In genomic region chr7:123405619-123406018, GRCm38 (mm10) we compare ENCODE assay signal across 14 mouse cellular contexts. TPM values are rescaled to one million over a fixed set of nuclear protein-coding genes. Genes with fewer than 3 reads are reported as not detected.
A peak's percentile ranks its signal among the peaks of the same experiment; 100 is the strongest.
DNase-seq lines count a peak whose midpoint lies in the region; ATAC-seq and TF ChIP-seq lines count a peak whose summit lies in the region.
"Had no signal": no experiment of that assay in that cellular context is flagged by ENCODE, and none has a peak within 500 bp of the region (broad histone marks: within the 10 kb centered on the region; RNA-seq: fewer than 3 reads in every experiment).

No protein-coding gene starts in this region.

- peaks cover 15% of the 10 kb centered on the region; the same call in 1 of the 2 replicates for H3K36me3 ChIP-seq in heart, postnatal 0 days (replicated peaks; ENCODE audit: control insufficient read depth, insufficient read depth, low read length)
- peaks cover 6% of the 10 kb centered on the region for H3K36me3 ChIP-seq in myocyte (ENCODE audit: control insufficient read depth, insufficient read depth)
- H3K36me3 ChIP-seq in neural tube, embryonic 15.5 days: peaks cover 55% of the 10 kb centered on the region

- no peak overlapping the region for H3K9ac ChIP-seq in heart, postnatal 0 days (replicated peaks; ENCODE audit: low read depth, low read length)
- no peak overlapping the region for H3K9ac ChIP-seq in neural tube, embryonic 15.5 days (replicated peaks)
- H3K9ac ChIP-seq: forebrain, embryonic 12.5 days had no signal

- H3K4me1 ChIP-seq in heart, postnatal 0 days (ENCODE audit: control insufficient read depth, insufficient read depth): peaks cover 4% of the 10 kb centered on the region; the same call in 1 of the 2 replicates
- H3K4me1 ChIP-seq in neural tube, embryonic 15.5 days: no peaks in the 10 kb centered on the region
- H3K4me1 ChIP-seq: embryonic facial prominence, embryonic 10.5 days; forebrain, embryonic 12.5 days had no signal

- peak; percentile 7 to 8 for DNase-seq in gastrocnemius, adult 8-10 months (ENCODE audit: low spot score in 2 of 2)
- no peak for DNase-seq in gastrocnemius, postnatal 10 days
- DNase-seq in adipocyte (ENCODE audit: low spot score): peak; percentile 5
- peak; percentile 55 for DNase-seq in heart, postnatal 0 days (ENCODE audit: low spot score)
- DNase-seq in adrenal gland, postnatal 14 days: no peak
- no peak for DNase-seq in layer of hippocampus, postnatal 10 days (ENCODE audit: low spot score in 2 of 2)
- DNase-seq: cerebellum, adult 9-11 months; kidney, postnatal 36 days; lung, adult 2 months had no signal

- H3K27ac ChIP-seq in heart, postnatal 0 days (ENCODE audit: low read depth): peak overlapping the region; percentile 4; the same call in 1 of the 2 replicates
- no peak overlapping the region for H3K27ac ChIP-seq in neural tube, embryonic 15.5 days (replicated peaks)
- H3K27ac ChIP-seq: embryonic facial prominence, embryonic 10.5 days; forebrain, embryonic 12.5 days had no signal

- no peak overlapping the region for H3ac ChIP-seq in myocyte (ENCODE audit: control insufficient read depth, insufficient read length)

- no peak for TF ChIP-seq EP300 in heart, postnatal 0 days (IDR thresholded peaks at IDR 0.05; ENCODE audit: low read depth)

- no peak overlapping the region for H3K4me3 ChIP-seq in heart, postnatal 0 days (ENCODE audit: low read depth, low read length)
- no peak overlapping the region for H3K4me3 ChIP-seq in myocyte
- H3K4me3 ChIP-seq in neural tube, embryonic 15.5 days (replicated peaks): no peak overlapping the region
- H3K4me3 ChIP-seq: embryonic facial prominence, embryonic 10.5 days; forebrain, embryonic 12.5 days had no signal

- WGBS in heart, postnatal 0 days: 14% methylated on average over 3 of the region's 3 CpGs
- 85% methylated on average over 3 of the region's 3 CpGs for WGBS in neural tube, embryonic 15.5 days

- TF ChIP-seq POLR2A in myocyte (IDR thresholded peaks at IDR 0.05; ENCODE audit: insufficient read length, low read depth): no peak

- H3K4me2 ChIP-seq in heart, postnatal 0 days (ENCODE audit: low read depth, low read length): no peak overlapping the region
- H3K4me2 ChIP-seq in myocyte (ENCODE audit: low read depth): peak overlapping the region; percentile 34
- no peak overlapping the region for H3K4me2 ChIP-seq in neural tube, embryonic 15.5 days
- H3K4me2 ChIP-seq: forebrain, embryonic 12.5 days had no signal

- no peaks in the 10 kb centered on the region for H3K27me3 ChIP-seq in heart, postnatal 0 days (ENCODE audit: control insufficient read depth, insufficient read depth, low read length)
- no peaks in the 10 kb centered on the region for H3K27me3 ChIP-seq in myocyte (ENCODE audit: control insufficient read depth, insufficient read depth, insufficient read length)
- no peaks in the 10 kb centered on the region for H3K27me3 ChIP-seq in neural tube, embryonic 15.5 days (replicated peaks)
- H3K27me3 ChIP-seq: forebrain, embryonic 12.5 days had no signal

- TF ChIP-seq CTCF in heart, postnatal 0 days (IDR thresholded peaks at IDR 0.05; ENCODE audit: low read depth): no peak

- H3K79me2 ChIP-seq in myocyte (ENCODE audit: control insufficient read depth, insufficient read depth): no peaks in the 10 kb centered on the region

- ATAC-seq in heart, postnatal 0 days (ENCODE audit: insufficient read depth, low read depth): peak; percentile 84
- ATAC-seq in neural tube, embryonic 15.5 days (ENCODE audit: low FRiP score): no peak
- ATAC-seq: CD4-positive, CD25-positive, alpha-beta regulatory T cell, adult 4 months had no signal

- H3K9me3 ChIP-seq in heart, postnatal 0 days (replicated peaks; ENCODE audit: control insufficient read depth, low read length): no peaks in the 10 kb centered on the region
- no peaks in the 10 kb centered on the region for H3K9me3 ChIP-seq in neural tube, embryonic 15.5 days (replicated peaks)
- H3K9me3 ChIP-seq: embryonic facial prominence, embryonic 10.5 days; forebrain, embryonic 12.5 days had no signal

TF ChIP-seq in myocyte, 11 proteins besides CTCF, POLR2A, EP300 and RAD21:
- TF ChIP-seq TCF3 (IDR thresholded peaks at IDR 0.05; ENCODE audit: insufficient read length, low read depth): no peak
- no peak for TF ChIP-seq REST (IDR thresholded peaks at IDR 0.05; ENCODE audit: insufficient read depth, insufficient read length)
- peak; percentile 56 for TF ChIP-seq USF1 (IDR thresholded peaks at IDR 0.05; ENCODE audit: low read depth)
- TF ChIP-seq E2F4 (IDR thresholded peaks at IDR 0.05; ENCODE audit: insufficient read depth): no peak
- TF ChIP-seq SRF (IDR thresholded peaks at IDR 0.05; ENCODE audit: control insufficient read depth, insufficient read length, low read depth): no peak
- peak in 2 of 3 experiments; percentile 50 to 71 for TF ChIP-seq MYOG (IDR thresholded peaks at IDR 0.05; ENCODE audit: control insufficient read depth in 1 of 3, insufficient read depth in 1 of 3, insufficient read length in 2 of 3, low read depth in 2 of 3)
- no peak for TF ChIP-seq POLR2AphosphoS2 (IDR thresholded peaks at IDR 0.05; ENCODE audit: insufficient read length, low read depth)
- TF ChIP-seq MAX (IDR thresholded peaks at IDR 0.05; ENCODE audit: low read depth): no peak
- peak; percentile 0 for TF ChIP-seq TCF12 (IDR thresholded peaks at IDR 0.05; ENCODE audit: insufficient read depth, poor library complexity, severe bottlenecking)
- no peak for TF ChIP-seq CEBPB (IDR thresholded peaks at IDR 0.05; ENCODE audit: insufficient read depth, poor library complexity, severe bottlenecking)
- TF ChIP-seq MYOD1 (IDR thresholded peaks at IDR 0.05; ENCODE audit: control insufficient read depth in 1 of 3, insufficient read length in 2 of 3, low read depth in 2 of 3): peak in 2 of 3 experiments; percentile 50 to 62

RNA-seq across cellular contexts. Expression of gene Arhgap17, which starts 35.9 kb away (rescaled TPM):
- 10 to 100 TPM; 11.8 to 17.7 (median 15.4) TPM for total RNA-seq in gastrocnemius, adult 8-10 months (2022)
- 10 to 100 TPM; 18.6 to 31.9 TPM for total RNA-seq in gastrocnemius, postnatal 10 days (2021)
- total RNA-seq in heart, postnatal 0 days (2014; rRNA removed; ENCODE audit: low replicate concordance): 8.9 and 11.4 TPM in 2 replicates
- polyA plus RNA-seq in heart, postnatal 0 days (2015; fragmentation: Nextera tagmentation; extraction: Ambion mirVana): 6.4 and 7.1 TPM in 2 replicates
- polyA plus RNA-seq in myocyte (2012; fragmentation: generic; extraction: Trizol): 18.0 TPM
- total RNA-seq in adrenal gland, postnatal 14 days (2021): 43.7 and 47.7 TPM in 2 replicates
- 8.7 and 12.8 TPM in 2 replicates for polyA plus RNA-seq in neural tube, embryonic 15.5 days (2015; fragmentation: Nextera tagmentation; extraction: Ambion mirVana)
- 10 to 100 TPM; 16.6 to 27.2 TPM for total RNA-seq in layer of hippocampus, postnatal 10 days (2021)

RNA-seq across cellular contexts. Expression of gene Lcmt1, which starts 36.0 kb away (rescaled TPM):
- total RNA-seq in gastrocnemius, adult 8-10 months (2022): 10 to 100 TPM; 29.4 to 35.5 (median 30.3) TPM
- 10 to 100 TPM; 29.4 to 29.7 TPM for total RNA-seq in gastrocnemius, postnatal 10 days (2021)
- total RNA-seq in heart, postnatal 0 days (2014; rRNA removed; ENCODE audit: low replicate concordance): 12.4 and 14.7 TPM in 2 replicates
- 36.2 and 38.6 TPM in 2 replicates for polyA plus RNA-seq in heart, postnatal 0 days (2015; fragmentation: Nextera tagmentation; extraction: Ambion mirVana)
- polyA plus RNA-seq in myocyte (2012; fragmentation: generic; extraction: Trizol): 28.4 TPM
- total RNA-seq in adrenal gland, postnatal 14 days (2021): 23.2 and 26.2 TPM in 2 replicates
- polyA plus RNA-seq in neural tube, embryonic 15.5 days (2015; fragmentation: Nextera tagmentation; extraction: Ambion mirVana): 94.8 and 104 TPM in 2 replicates
- total RNA-seq in layer of hippocampus, postnatal 10 days (2021): 10 to 100 TPM; 86.6 to 87.0 TPM

RNA-seq across cellular contexts. Expression of gene Aqp8, which starts 56.5 kb away (rescaled TPM):
- total RNA-seq in gastrocnemius, adult 8-10 months (2022): not detected
- not detected for total RNA-seq in gastrocnemius, postnatal 10 days (2021)
- total RNA-seq in heart, postnatal 0 days (2014; rRNA removed; ENCODE audit: low replicate concordance): 2.9 TPM in 1 of 2 replicates, not detected in the other
- polyA plus RNA-seq in heart, postnatal 0 days (2015; fragmentation: Nextera tagmentation; extraction: Ambion mirVana): 0.92 and 1.0 TPM in 2 replicates
- polyA plus RNA-seq in myocyte (2012; fragmentation: generic; extraction: Trizol): not detected
- 0.41 and 3.9 TPM in 2 replicates for total RNA-seq in adrenal gland, postnatal 14 days (2021)
- 0.15 TPM in 1 of 2 replicates, not detected in the other for polyA plus RNA-seq in neural tube, embryonic 15.5 days (2015; fragmentation: Nextera tagmentation; extraction: Ambion mirVana)
- not detected for total RNA-seq in layer of hippocampus, postnatal 10 days (2021)
- polyA plus RNA-seq: CD4-positive, CD25-positive, alpha-beta regulatory T cell, adult 4 months had no signal

Comparison
In these comparisons a context has a peak if more than half of its experiments do, and no peak if none do; other contexts are left out.
1. DNase-seq: peak in gastrocnemius, adult 8-10 months (2 of 2), adipocyte (single experiment) and heart, postnatal 0 days (single experiment); none in gastrocnemius, postnatal 10 days (single experiment), adrenal gland, postnatal 14 days (single experiment) and layer of hippocampus, postnatal 10 days (0 of 2).